Mouse (Mus musculus) lung, embryonic 15.5 days (tissue): ENCODE measurements at regions not wholly inside any gene's neighbourhood (a gene's known extent, or its start where the extent isn't known, plus 50 kb on each side); places are given as distances from the start of the nearest gene placed in this dataset.

ENCODE experiments used
- ATAC-seq: fragments of 200-750 bp; cut with Nextera tagmentation; 2 replicates; pipeline ENCODE4 v1.8.0; 2017; ENCODE audit warnings: moderate number of reproducible peaks, borderline replicate concordance; ENCODE audit not compliant: low FRiP score, low TSS enrichment; ENCODE audit errors: extremely low read depth
- H3K27ac ChIP-seq: fragments of 300-500 bp; sonication (generic); 2 replicates; pipeline ENCODE4 v1.5.1; 2015; ENCODE audit warnings: moderate library complexity, mild to moderate bottlenecking, inconsistent platforms
- H3K27me3 ChIP-seq: fragments of 300-500 bp; sonication (generic); 2 replicates; pipeline ENCODE4 v1.6.1; 2015; ENCODE audit warnings: inconsistent platforms
- H3K36me3 ChIP-seq: fragments of 300-500 bp; sonication (generic); 2 replicates; pipeline ENCODE4 v1.6.1; 2015; ENCODE audit warnings: inconsistent platforms
- H3K4me1 ChIP-seq: fragments of 300-500 bp; sonication (generic); 2 replicates; pipeline ENCODE4 v1.6.1; 2015; ENCODE audit warnings: inconsistent platforms
- H3K4me2 ChIP-seq: fragments of 300-500 bp; sonication (generic); 2 replicates; pipeline ENCODE4 v1.6.1; 2015; ENCODE audit warnings: inconsistent platforms, mild to moderate bottlenecking, moderate library complexity
- H3K4me3 ChIP-seq: fragments of 300-500 bp; sonication (generic); 2 replicates; pipeline ENCODE4 v1.5.1; 2015; ENCODE audit warnings: mild to moderate bottlenecking, inconsistent platforms
- H3K9ac ChIP-seq: fragments of 300-500 bp; sonication (generic); 2 replicates; pipeline ENCODE4 v1.6.1; 2015; ENCODE audit warnings: inconsistent platforms
- H3K9me3 ChIP-seq: fragments of 300-500 bp; sonication (generic); 2 replicates; pipeline ENCODE4 v1.6.1; 2016; ENCODE audit warnings: inconsistent platforms
- WGBS: fragments of 180-500 bp; shearing (Covaris S2); methylation state at CpG from one replicate; pipeline ENCODE4 v1.1.7; 2015; 5-methylcytosine and 5-hydroxymethylcytosine counted together

DNA sequence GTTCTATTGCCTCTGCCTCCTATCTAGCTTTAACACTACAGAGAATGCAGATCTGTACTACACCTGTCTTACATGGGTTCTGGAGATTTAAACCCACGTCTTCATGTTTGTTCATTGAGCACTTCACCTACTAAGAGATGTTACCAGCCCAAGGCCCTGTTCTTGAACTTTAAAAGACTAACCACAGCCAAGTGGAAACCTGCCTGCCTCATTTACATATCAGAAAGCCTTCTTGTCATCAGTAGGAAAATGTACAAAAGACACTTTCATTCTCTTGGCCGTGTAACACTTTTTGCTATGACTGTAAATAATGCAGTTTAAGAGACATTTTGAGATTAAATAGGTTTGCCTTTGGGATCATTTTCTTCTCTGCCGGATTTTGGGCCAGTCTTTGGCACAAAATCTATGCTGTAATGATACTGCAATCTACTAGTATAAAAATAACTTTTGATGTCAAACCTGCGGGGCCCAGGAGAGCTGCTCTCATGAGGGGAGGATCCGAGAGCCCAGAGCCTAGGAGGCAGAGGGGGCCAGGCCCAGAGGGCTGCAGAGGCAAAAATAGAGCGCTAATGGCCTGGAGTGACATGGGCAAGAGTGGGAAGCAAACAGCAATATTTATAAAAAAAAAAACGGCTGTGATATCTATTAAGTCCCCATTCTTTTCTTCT is 318.4 kb upstream of the Myo3a start:
- no peaks in the 10 kb centered on the region for H3K27me3 ChIP-seq
- no peak for ATAC-seq
- peak overlapping the region; percentile 46 for H3K4me2 ChIP-seq
- no peaks in the 10 kb centered on the region for H3K36me3 ChIP-seq
- H3K4me1 ChIP-seq = no peaks in the 10 kb centered on the region
- no peak overlapping the region for H3K27ac ChIP-seq
- 58% methylated on average over 7 of the region's 7 CpGs for WGBS
- H3K4me3 ChIP-seq = peak overlapping the region; percentile 27; the same call in 1 of the 2 replicates
- no peak overlapping the region for H3K9ac ChIP-seq
- no peaks in the 10 kb centered on the region for H3K9me3 ChIP-seq

DNA sequence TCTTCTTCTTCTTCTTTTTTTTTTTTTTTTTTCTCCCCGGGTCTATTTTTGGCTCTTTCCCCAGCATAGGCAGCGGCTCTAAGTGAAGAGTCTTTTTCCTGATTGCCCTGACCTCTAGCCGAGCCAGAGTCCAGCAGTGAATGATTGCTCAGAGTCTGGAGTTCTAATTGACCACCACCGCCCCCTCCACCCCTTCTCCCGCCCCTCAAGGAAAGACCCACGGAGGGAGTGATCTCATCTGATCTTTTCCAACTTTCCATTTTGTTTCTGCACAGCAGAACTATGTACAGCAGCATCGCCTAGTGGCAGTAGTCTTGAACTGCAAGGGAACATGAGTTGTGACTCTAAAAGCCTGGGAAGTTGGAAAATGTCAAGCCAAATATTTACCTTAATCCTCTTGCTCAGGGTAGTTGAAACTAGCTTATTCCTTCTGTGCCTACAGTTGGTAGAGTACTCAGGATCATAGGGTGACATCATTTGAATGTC is 317.8 kb upstream of the Myo3a start:
- ATAC-seq = no peak
- H3K4me3 ChIP-seq = peak overlapping the region; percentile 27
- no peaks in the 10 kb centered on the region for H3K4me1 ChIP-seq
- no peaks in the 10 kb centered on the region for H3K27me3 ChIP-seq
- no peaks in the 10 kb centered on the region for H3K9me3 ChIP-seq
- no peak overlapping the region for H3K27ac ChIP-seq
- H3K9ac ChIP-seq = no peak overlapping the region
- under 1% methylated on average over 7 of the region's 7 CpGs for WGBS
- H3K36me3 ChIP-seq = no peaks in the 10 kb centered on the region
- H3K4me2 ChIP-seq = peak overlapping the region; percentile 46

DNA sequence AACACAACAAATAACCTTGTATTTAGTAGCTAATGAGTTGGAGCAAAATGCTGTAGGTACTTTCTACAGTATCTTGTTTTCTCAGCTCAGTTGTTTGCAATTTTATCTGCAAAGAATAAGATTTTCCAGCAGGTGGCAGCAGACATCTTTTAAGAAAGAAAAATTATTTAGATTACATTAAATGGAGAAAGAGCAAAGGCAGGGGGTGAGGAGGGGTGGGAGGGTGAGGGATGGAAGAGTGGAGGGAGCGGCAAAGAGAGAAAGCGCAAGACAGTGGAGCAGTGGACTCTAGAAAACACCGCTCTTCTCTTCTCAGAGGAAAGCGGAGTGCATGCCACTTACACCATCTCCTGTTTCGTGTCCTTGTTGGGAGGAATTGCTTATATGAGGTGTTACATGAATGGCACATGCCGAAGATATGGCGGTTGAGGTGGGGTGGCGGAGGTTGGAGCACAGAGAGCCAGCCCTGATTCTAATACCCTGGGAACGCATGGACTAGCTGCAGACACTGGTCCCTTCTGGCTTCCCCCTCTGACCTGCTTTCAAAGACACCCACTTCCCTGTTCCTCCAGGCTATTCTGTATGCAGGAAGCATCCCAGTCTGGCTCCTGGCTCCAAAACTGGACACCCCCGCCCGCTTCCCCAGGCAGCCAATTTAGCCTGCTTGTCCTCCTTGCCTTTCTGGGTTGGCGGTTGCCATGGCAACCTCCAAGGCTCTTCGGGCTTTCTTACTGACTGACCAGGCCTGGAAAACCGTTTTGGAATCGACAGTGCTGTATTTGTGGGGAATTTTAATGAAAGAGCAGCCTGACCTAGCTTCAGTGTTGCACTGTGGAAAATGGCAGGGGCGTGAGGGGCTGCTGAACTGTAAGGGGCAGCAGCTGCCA is 309.3 kb upstream of the Myo3a start:
- H3K27me3 ChIP-seq = no peaks in the 10 kb centered on the region
- WGBS = 12% methylated on average over 16 of the region's 16 CpGs
- peak overlapping the region; percentile 54 for H3K4me2 ChIP-seq
- peak overlapping the region; percentile 28 for H3K4me3 ChIP-seq
- no peaks in the 10 kb centered on the region for H3K9me3 ChIP-seq
- H3K36me3 ChIP-seq = no peaks in the 10 kb centered on the region
- no peak overlapping the region for H3K9ac ChIP-seq
- H3K4me1 ChIP-seq = no peaks in the 10 kb centered on the region; the same call in 1 of the 2 replicates
- H3K27ac ChIP-seq = no peak overlapping the region
- ATAC-seq = peak; percentile 65; the same call in 1 of the 2 replicates

DNA sequence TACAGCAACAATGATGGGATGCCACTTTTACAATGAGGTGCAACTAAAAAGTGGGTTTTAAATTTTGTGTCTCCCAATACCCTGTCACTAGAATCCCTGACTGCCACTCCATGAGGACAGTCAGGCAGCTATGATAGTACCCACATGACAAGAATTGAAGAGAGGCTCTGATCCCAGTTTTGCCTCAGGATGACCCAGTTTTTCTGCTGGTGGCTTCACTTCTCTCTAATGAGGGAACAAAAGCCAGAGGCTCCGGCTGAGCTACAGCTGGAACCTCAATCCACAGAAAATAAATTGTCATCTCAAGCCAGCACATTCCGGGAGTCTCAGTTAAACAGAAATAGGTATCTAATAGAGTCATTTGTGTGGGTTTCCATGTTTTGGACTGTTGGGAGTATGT is 308.2 kb upstream of the Myo3a start:
- Histone ChIP-seq H3K4me2 (no peak overlapping the region), H3K27ac (no peak overlapping the region), H3K4me1 (no peaks in the 10 kb centered on the region; the same call in 1 of the 2 replicates), H3K36me3 (no peaks in the 10 kb centered on the region), H3K4me3 (no peak overlapping the region), H3K9ac (no peak overlapping the region), H3K9me3 (no peaks in the 10 kb centered on the region), H3K27me3 (no peaks in the 10 kb centered on the region)
- whole genome bisulfite sequencing = 72% methylated on average over 2 of the region's 2 CpGs
- ATAC-seq = no peak

DNA sequence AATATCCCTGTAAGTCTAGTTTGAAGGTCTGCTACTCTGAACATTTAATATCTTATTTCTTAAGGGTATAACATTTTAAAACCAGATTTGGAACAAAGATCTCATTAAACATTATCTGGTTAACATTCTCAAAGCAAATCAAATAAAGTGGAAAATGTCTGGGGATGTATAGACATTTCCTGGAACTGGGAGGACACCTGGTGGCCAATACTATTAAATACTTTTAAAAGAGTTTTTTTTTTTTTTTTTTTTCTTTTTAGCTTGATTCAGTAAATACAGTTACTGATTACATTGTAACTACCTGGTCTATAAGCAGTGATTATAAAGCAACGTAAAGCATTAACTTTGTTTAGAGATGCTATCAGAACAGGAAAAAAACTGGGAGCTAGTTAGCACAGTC is 299.6 kb upstream of the Myo3a start:
- H3K4me2 ChIP-seq = no peak overlapping the region
- 17% methylated on average over 1 of the region's 1 CpGs for WGBS
- ATAC-seq = no peak
- H3K9ac ChIP-seq = no peak overlapping the region
- no peaks in the 10 kb centered on the region for H3K9me3 ChIP-seq
- no peaks in the 10 kb centered on the region for H3K4me1 ChIP-seq
- no peak overlapping the region for H3K27ac ChIP-seq
- no peaks in the 10 kb centered on the region for H3K36me3 ChIP-seq
- H3K4me3 ChIP-seq = no peak overlapping the region
- H3K27me3 ChIP-seq = no peaks in the 10 kb centered on the region

DNA sequence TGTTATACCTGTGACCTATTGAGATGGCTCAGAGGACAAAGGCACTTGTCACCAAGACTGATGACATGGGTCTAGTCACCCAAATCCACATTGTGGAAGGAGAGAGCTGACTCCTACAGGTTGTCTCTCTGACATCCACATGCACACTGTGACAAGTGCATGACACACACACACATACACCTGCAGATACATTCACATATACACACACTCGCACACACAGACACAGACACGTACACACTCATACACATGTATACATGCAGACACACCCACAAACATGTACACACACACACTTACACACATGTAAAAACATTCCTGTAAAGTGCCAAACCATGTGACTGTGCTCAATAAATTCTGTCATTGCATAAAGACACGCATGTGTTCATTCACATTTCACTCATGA is 287.3 kb upstream of the Myo3a start:
- H3K4me1 ChIP-seq = no peaks in the 10 kb centered on the region
- H3K9me3 ChIP-seq = no peaks in the 10 kb centered on the region
- WGBS = 76% methylated on average over 3 of the region's 3 CpGs
- no peak overlapping the region for H3K27ac ChIP-seq
- ATAC-seq = no peak
- no peak overlapping the region for H3K9ac ChIP-seq
- no peak overlapping the region for H3K4me3 ChIP-seq
- H3K27me3 ChIP-seq = no peaks in the 10 kb centered on the region
- no peaks in the 10 kb centered on the region for H3K36me3 ChIP-seq
- H3K4me2 ChIP-seq = no peak overlapping the region

DNA sequence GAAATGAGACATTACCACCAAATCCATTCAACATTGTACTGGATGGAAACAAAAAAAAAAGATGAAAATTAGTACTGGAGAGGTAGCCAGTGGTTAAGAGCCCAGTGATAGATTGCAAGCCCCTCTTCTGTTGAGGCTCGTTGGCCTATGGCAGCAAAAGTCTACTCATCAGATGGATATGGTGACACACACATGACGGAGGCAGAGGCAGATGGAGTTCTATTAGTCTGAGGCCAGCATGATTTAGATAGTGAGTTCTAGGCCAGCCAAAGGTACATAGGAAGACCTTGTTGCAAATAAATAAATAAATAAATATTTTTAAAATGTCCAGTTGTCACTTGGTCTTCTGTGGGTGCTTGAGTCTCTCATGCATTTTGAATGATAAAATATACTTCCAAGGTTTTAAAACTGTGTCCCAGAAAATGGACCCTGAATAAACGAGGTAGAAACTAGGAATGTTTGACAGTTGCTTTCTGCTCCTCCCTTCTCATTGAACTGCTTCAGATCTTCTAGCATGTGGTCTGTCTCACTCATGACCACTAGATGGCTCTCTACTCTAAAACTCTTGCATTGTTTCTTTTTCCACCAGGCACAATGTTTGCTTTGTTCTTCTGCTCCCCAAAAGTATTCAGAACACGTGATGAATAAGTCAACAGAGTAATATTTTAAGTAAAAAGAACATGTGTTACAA is 286.4 kb upstream of the Myo3a start:
- ATAC-seq = peak; percentile 49; the same call in 1 of the 2 replicates
- WGBS = 47% methylated on average over 4 of the region's 4 CpGs
- Histone ChIP-seq H3K36me3 (no peaks in the 10 kb centered on the region), H3K4me2 (no peak overlapping the region), H3K27me3 (no peaks in the 10 kb centered on the region), H3K27ac (no peak overlapping the region), H3K9me3 (no peaks in the 10 kb centered on the region), H3K9ac (no peak overlapping the region), H3K4me1 (no peaks in the 10 kb centered on the region), H3K4me3 (no peak overlapping the region)

DNA sequence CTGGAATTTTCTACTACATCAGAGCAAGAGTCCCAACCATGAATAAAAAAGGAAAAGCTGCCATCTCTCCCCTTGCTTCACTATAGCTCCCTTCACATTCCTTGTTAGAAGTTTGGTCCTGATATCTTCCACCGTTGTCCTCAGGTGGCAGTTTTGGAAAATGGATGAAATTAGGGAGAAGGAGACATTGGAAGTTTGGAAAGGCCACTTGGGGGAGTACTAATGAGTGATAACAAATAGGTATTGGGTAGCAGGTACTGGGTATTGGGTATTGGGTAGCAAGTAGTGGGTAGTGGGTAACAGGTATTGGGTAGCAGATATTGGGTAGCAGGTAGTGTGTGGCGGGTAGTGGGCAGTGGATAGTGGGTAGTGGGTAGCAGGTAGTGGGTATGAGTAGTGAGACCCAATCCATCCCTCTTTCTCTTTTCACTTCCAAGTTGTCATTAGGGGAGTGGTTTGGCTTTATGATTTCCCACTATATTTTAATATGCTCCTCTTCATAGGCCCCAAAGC is 285.8 kb upstream of the Myo3a start:
- H3K27ac ChIP-seq = no peak overlapping the region
- WGBS = 54% methylated on average over 2 of the region's 2 CpGs
- no peaks in the 10 kb centered on the region for H3K4me1 ChIP-seq
- H3K36me3 ChIP-seq = no peaks in the 10 kb centered on the region
- H3K27me3 ChIP-seq = no peaks in the 10 kb centered on the region
- no peak overlapping the region for H3K9ac ChIP-seq
- no peak for ATAC-seq
- H3K4me3 ChIP-seq = no peak overlapping the region
- no peak overlapping the region for H3K4me2 ChIP-seq
- H3K9me3 ChIP-seq = no peaks in the 10 kb centered on the region

DNA sequence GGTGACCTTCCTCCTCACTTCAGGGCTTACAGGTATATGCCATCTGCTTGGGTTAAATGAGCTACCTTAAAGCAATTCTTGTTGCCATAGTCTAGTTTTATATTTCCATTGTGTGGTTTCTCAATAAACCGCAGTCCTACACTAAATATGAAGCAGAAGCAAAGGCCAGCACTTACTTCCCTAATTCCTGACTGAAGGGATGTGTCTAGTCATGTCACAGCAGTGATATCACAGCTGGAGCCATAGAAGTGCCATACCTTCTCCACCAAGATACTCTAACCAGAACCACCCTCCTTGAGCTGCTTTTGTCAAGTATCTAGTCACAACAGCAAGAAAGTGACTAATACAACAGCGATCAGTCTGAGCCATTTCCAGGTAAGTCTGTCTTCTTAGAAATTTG is 283.6 kb upstream of the Myo3a start:
- 79% methylated on average over 2 of the region's 2 CpGs for WGBS
- Histone ChIP-seq H3K4me1 (no peaks in the 10 kb centered on the region), H3K4me3 (no peak overlapping the region), H3K9ac (no peak overlapping the region), H3K36me3 (no peaks in the 10 kb centered on the region), H3K27me3 (no peaks in the 10 kb centered on the region), H3K4me2 (no peak overlapping the region), H3K27ac (no peak overlapping the region), H3K9me3 (no peaks in the 10 kb centered on the region)
- no peak for ATAC-seq

DNA sequence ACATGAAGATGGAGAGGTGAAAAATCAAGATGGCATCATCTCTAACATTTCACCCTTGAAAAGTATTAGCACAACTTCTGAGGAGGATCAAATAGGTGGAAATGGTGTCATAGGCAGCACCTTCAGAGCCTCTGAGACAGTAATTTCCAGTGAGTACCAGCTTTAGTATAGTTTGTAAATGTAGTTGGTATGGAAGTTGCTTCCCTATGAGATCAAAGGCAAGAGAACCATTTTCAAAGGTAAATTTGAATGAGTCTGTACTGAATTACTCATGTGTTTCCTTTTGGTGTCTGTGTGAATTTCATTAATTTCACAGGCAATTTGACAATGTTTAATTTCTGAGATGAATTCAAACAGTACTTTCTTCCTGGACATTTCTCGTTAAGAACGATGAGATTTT is 280.8 kb upstream of the Myo3a start:
- no peak overlapping the region for H3K9ac ChIP-seq
- H3K4me3 ChIP-seq = no peak overlapping the region
- no peaks in the 10 kb centered on the region for H3K36me3 ChIP-seq
- 80% methylated on average over 2 of the region's 2 CpGs for WGBS
- no peaks in the 10 kb centered on the region for H3K4me1 ChIP-seq
- no peaks in the 10 kb centered on the region for H3K9me3 ChIP-seq
- no peaks in the 10 kb centered on the region for H3K27me3 ChIP-seq
- no peak for ATAC-seq
- H3K27ac ChIP-seq = no peak overlapping the region
- no peak overlapping the region for H3K4me2 ChIP-seq

DNA sequence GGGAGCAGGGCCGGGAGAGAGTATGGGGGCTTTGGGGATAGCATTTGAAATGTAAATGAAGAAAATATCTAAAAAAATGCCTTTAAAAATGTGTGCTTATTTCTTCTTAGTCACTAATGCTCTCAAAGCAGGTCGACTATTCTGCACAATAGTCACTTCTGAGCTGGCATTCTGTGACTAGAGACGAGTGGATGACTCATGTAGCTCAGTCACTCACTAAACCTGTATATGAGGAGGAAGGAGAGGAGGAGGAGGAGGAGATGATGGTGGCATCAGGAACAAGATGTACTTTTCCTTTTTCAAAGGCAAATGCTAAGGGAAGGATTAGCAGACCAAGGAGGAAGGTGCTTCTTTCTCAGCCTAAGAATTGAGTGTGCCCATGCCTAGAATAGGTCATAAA is 276.0 kb upstream of the Myo3a start:
- Histone ChIP-seq H3K36me3 (no peaks in the 10 kb centered on the region), H3K27ac (no peak overlapping the region), H3K4me1 (no peaks in the 10 kb centered on the region), H3K9ac (no peak overlapping the region), H3K27me3 (no peaks in the 10 kb centered on the region), H3K4me2 (no peak overlapping the region), H3K9me3 (no peaks in the 10 kb centered on the region), H3K4me3 (no peak overlapping the region)
- ATAC-seq = no peak
- WGBS = 64% methylated on average over 3 of the region's 3 CpGs
